Mouse (Mus musculus) heart, adult 2 months (tissue): ENCODE results near the gene Ppp1r14a.

Source experiments
- CTCF ChIP-seq: fragments of 200-600 bp; IDR thresholded peaks from 2 replicates; pipeline ENCODE4 v1.8.1; 2022; ENCODE audit warnings: antibody characterized with exemption, mild to moderate bottlenecking, moderate library complexity
- EP300 ChIP-seq: fragments of 200-500 bp; IDR thresholded peaks from 2 replicates; pipeline ENCODE4 v1.6.1; 2011; ENCODE audit warnings: low read depth, low read length, control low read depth; ENCODE audit not compliant: insufficient read depth
- POLR2A ChIP-seq: fragments of 200-500 bp; IDR thresholded peaks from 2 replicates; pipeline ENCODE4 v1.6.1; 2011; ENCODE audit warnings: mild to moderate bottlenecking, low read depth, low read length, control low read depth; ENCODE audit not compliant: insufficient read depth

DNA sequence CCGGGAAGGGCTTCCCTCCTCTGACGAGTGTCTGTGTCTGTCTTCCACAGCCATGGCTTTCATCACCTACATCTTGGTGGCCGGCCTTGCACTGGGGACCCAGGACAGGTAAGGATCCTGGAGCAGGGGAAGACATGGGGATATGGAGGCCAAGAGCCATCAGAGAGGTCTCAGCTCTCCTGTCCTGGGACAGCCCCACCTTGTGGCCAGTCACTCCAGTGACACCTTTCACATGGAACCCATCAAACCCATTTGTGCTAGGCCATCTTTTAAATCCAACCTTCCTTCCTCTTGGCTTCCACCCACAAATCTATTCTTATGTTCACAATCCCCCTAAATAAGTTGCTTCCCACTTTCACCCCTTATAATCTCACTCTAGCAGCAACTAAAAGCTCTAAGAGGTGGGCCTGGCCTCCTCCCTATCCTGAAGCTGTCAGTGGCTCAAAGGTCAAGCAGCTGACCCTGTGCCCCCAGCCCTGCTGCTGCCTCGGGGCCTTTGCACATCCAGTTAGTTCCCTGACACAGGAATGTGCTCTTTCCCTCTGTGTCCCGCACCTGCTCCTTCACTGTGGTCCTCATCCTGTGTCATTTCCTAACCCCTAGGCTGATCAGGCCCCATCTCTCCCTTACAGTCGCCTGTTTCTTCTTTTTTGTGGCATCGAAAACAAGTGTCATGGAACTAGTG, 44.2 kb upstream of the Ppp1r14a start:
- TF ChIP-seq CTCF (peak; percentile 74), POLR2A (no peak), EP300 (no peak)
